ENCODE assay signal across 17 mouse cellular contexts in genomic region chr2:181981969-181982368, GRCm38 (mm10). TPM values are rescaled to one million over a fixed set of nuclear protein-coding genes. Genes with fewer than 3 reads are reported as not detected.
"Had no signal": no experiment of that assay in that cellular context is flagged by ENCODE, and none has a peak within 500 bp of the region (broad histone marks: within the 10 kb centered on the region; RNA-seq: fewer than 3 reads in every experiment).

No protein-coding gene starts in this region.

RNA-seq across cellular contexts. Expression of gene Gm14496, which starts 9.0 kb away (rescaled TPM):
- polyA plus RNA-seq: liver, embryonic 16.5 days; lung, embryonic 14.5 days; lung, embryonic 16.5 days; midbrain, embryonic 10.5 days; midbrain, embryonic 12.5 days; midbrain, embryonic 14.5 days; midbrain, embryonic 16.5 days; myocyte; neural tube, embryonic 11.5 days; neural tube, embryonic 13.5 days; neural tube, embryonic 15.5 days; small intestine, adult 2 months; stomach, embryonic 14.5 days; stomach, embryonic 16.5 days; testis, adult 2 months; thymus, adult 2 months; urinary bladder, adult 2 months had no signal
